Mouse (Mus musculus) A20 (cell line): Measurements from ENCODE around the gene Hes7.

Experiments used
- DNase-seq: peaks from one replicate; pipeline ENCODE4 v3.0.0-alpha.2; 2011; ENCODE audit warnings: low read depth, low spot score

Hes7 gene

DNA sequence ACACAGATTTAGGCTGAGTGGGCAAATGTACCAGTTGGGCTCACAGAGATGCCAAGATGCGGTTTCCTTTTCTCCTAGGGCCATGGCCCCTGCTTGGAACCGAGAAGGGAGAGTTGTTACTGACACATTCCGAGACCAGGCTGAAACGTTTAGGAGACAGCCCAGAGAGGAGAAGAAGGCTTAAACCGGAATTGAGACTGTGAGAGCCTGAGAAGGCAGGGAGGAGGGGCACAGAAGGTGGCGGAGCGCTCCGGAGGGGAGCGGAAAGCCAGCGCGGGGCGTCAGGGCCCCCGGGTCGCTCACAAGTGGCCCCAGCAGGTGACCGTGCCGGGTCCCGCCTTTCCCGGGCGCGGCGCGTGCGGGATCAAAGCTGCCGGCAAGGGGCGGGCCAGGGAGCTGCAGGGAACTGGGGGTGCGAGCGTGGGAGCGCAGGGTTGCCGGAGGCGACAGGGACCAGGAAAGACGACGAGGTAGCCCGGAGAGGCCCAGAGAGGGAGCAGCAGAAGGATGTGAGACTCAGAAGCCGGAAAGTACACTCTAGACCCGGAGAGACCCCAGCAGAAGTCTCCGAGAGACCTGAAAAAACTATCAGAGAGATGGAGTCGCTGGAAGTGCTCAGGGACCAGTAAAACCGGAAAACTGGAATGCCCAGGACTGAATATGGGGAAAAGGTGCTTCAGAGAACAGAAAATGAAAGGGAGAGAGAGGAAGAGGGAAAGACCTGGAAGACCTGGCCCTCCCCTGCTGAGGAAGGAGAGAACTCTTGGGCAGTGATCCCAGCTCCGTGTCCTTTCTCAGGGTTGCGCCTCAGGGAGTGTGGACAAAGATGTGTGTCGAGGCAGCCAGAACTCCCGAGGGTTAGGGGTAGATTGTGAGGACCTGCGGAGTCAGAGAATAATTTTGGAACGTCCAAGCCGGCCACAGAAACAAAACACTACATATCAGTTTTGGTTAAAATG lies 2.2 kb upstream of the Hes7 start:
- DNase-seq: peak; percentile 84

DNA sequence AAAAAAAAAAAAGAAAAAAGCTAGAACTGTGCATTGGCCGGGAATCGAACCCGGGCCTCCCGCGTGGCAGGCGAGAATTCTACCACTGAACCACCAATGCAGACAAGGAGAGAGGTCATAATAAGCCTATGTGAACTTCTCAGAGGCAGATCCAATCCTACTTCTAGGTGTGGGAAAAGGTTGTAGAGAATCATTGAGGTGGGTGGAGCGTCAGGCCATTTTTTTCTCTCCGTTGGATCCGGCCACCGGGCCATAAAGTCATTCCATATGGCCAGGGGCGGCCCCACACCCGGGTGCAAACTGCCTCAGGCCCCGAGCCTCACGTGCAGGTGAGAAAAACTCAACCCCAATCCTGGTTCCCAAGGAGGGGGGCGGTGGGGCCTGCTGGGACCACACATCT lies 1.4 kb upstream of the Hes7 start:
- peak; percentile 83 for DNase-seq

DNA sequence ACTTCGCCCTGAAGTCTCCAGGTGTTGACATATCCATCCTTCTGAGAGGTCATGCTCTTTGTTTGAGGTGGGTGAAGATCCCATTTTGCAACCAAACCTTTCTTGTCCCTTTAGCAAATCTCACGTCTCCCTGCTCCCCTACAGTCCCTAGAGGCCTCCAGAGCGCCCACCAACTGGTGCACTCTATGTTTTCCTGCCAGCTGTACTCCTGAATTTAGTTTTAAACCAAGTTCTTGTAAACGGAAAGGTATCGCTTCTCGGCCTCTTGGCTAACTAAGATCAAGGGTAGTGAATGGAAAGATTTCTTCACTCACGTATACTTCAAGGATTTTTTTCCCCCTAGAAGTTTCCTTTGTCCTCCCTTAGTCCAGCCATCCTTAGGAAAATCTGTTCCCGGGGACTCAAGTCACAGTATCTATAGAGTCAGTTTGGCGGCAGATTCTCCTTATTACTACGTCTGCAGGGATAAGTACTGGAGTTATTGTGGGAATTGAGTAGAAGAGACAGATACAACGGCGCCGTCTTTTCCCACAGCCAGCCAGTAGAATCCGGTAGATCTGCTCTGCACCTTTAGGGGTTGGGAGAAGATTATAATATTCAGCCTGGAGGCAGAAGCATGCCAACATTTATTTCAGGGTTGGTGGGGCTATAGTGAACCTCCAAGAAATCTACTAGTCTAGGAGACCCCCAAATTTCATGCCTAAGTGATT lies 603 bp upstream of the Hes7 start:
- no peak for DNase-seq

DNA sequence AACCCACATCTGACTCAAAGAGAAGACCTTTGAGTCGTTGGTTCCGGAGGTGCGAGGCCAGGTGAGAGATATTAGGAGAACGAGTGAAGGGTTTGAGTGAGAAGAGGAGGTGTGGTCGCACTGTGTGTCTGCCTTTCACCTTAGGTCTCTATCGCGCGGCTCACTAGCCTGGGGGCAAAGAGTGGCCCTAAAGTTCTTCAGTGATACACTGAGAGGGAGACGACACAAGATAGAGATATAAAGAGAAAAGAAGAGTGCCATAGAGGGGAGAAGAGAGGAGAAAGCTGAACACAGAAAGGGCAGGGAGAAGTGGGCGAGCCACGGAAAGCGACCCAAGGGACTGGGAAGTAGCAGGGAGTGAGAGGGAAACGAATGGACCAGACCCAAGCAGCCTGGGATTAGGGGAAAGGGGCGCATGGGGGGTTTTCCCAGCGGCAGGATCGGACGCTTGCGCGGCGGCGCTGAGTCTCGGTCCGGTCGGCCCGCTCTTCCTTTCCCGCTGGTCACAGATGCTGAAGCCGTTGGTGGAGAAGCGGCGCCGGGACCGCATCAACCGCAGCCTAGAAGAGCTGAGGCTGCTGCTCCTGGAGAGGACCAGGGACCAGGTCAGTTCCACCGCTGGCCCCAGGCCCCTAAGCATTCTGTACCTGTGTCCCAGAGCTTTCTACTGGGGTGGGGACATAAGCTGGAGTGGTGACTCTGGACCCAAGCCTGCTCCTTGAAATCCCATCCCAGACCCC lies 967 bp downstream of the Hes7 start:
- no peak for DNase-seq

DNA sequence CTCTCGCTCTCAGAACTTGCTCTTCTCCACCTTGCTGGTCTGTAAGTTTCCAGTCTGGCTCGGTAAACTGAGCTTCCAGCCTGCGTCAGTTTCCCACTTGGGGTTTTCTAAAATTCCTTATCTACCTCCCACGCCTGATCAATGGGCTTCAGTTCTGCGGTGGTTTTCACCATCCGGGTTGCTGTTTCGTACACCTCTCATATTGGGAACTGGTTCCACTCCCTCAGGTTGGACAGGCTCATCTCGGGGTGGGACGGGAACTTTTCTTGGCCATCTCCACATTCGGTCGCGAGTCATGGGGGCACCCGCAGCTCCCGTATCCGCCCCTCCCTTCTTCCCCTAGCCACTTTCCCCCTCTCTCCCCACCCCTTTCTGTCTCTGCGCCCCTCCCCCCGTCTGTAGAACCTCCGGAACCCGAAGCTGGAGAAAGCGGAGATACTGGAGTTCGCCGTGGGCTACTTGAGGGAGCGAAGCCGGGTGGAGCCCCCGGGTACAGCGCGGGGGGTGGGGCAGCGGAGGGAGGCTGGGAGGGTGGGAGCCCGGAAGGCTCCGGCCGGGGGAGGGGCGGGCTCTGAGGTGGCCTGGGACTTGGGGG lies 1.6 kb downstream of the Hes7 start:
- DNase-seq: no peak

DNA sequence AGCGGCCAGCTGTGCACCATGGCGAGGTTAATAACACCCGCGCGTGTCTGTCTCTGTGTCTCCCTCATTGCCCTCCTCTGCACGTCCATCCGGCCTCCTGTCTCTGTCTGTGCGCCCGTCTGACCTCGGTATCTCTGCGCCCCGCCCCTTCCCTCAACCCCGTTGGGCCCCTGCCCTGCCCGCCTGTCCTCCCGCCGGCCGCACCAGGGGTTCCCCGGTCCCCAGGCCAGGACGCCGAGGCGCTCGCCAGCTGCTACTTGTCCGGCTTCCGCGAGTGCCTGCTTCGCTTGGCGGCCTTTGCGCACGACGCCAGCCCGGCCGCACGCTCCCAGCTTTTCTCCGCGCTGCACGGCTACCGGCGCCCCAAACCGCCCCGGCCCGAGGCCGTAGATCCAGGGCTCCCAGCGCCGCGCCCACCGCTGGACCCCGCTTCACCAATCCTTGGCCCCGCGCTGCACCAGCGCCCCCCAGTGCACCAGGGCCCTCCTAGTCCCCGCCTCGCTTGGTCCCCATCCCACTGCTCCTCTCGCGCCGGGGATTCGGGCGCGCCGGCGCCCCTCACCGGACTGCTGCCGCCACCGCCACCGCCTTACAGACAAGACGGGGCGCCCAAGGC lies 2.2 kb downstream of the Hes7 start, which contains the start of gene 9130213A22Rik:
9130213A22Rik (minus strand) TSS at position 254 of the 616 bp plus-strand sequence.
- DNase-seq: peak; percentile 96

DNA sequence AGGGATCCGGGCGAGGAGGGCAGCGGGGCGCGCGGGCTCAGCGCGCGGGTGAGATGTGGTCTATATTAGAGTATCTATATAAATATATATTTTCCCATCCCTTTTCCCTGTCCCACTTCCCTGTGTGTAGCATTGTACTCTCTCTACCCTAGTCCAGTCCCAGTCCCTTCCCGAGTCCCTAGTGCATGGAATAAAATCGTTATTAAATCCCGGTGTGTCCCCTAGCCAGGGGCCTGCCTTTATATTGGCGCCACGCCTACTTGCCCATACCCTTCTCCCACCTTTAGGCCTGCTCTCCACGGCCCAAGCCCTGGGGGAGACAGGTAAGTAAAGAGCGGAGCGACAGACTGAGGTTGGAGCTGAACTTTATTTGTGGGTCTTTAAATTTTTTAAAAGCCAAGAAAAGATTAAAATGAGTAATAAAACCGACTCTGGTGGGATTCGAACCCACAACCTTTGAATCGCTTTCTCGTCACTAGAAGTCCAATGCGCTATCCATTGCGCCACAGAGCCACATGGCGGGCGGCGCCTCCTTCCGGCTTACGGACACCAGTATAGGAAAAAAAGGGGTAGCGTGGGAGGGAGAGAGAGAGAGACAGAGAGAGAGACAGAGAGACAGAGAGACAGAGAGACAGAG lies 3.0 kb downstream of the Hes7 start:
- DNase-seq: peak; percentile 97

DNA sequence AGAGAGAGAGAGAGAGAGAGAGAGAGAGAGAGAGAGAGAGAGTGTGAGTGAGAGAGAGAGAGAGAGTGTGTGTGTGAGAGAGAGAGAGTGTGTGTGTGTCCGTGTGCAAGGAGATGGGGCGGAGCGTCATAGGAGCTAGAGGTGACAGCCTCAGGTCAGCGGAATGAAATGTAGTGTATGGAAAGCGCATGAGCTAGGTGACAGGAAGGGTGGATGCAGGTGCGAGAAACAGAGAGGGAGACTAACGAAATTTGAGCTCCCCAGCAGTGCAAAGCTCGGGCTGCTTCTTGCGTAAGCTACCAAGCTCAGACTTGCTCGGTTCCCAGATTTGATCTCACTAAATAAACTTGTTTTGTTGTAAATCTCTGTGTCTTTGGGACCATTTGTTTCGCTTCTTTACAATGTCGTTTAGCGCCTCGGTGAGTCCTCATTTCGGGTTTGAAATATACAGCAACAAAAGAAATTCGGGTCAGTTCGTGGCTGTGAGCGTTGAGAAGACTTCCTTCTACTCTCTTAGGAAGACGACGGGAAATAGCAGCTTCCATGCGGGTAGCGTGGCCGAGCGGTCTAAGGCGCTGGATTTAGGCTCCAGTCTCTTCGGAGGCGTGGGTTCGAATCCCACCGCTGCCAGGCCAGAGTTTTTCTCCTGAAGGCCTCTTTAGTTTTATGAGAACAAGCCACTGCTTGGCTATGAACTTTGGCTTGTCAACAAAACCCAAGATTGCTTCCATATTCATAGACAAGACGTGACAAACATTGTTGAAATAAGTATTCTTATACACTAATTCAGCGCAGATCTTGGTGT lies 3.7 kb downstream of the Hes7 start:
- peak; percentile 94 for DNase-seq

DNA sequence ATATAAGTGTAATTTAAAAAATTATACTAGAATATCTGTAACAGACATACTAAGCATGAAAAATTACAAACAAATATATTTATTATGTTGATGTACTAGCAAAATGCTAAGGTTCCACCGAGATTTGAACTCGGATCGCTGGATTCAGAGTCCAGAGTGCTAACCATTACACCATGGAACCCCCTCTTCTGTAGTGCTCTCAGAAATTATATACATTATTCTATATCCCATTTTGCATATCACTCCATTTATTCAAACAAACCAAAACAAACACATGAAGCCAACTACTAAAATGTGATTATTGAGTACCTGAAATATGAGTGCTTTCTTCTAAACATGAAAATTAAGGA lies 4.3 kb downstream of the Hes7 start:
- DNase-seq: peak; percentile 89

DNA sequence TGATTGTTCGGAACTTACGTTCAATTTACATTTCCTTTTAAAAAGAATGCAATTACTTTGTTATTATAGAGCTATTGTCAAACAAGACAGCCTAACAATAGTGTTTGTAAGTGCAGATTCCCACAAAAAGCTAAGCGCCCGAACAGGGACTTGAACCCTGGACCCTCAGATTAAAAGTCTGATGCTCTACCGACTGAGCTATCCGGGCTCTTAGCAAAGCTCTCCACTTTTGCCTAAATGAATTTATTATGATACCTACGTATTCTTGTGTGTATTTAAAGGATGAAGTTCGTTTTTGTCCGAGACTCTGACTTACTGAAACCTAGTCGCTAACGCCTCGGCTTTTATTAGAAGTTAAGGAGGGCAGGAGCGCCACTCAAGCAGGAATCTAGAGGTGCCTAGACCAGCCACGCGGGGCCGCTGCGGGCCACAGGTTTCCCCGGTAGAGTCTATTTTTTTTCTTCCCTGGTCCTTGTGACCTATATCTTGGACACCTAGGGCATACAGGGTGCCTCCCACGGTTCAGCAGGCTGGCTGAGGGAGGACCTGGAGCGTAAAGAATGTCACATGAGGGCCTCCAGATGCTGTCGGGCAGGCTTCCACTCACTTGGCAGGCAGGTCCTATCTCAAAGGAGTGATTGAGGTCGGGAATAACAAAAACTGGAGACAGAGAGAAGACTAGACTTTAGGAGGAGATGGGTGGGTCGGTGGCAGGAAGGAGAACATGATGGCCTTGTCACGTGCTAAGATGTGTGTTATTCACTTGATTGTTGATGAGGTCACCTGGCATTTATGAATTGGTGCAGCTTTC lies 5.0 kb downstream of the Hes7 start:
- DNase-seq: peak; percentile 95

DNA sequence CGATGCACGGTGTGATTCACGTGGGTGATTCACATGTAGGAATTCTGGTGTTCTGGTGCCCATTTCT lies 5.5 kb downstream of the Hes7 start, which contains the start of gene Aloxe3:
Aloxe3 (plus strand) TSS at position 45 of the 67 bp plus-strand sequence.
- DNase-seq: no peak

DNA sequence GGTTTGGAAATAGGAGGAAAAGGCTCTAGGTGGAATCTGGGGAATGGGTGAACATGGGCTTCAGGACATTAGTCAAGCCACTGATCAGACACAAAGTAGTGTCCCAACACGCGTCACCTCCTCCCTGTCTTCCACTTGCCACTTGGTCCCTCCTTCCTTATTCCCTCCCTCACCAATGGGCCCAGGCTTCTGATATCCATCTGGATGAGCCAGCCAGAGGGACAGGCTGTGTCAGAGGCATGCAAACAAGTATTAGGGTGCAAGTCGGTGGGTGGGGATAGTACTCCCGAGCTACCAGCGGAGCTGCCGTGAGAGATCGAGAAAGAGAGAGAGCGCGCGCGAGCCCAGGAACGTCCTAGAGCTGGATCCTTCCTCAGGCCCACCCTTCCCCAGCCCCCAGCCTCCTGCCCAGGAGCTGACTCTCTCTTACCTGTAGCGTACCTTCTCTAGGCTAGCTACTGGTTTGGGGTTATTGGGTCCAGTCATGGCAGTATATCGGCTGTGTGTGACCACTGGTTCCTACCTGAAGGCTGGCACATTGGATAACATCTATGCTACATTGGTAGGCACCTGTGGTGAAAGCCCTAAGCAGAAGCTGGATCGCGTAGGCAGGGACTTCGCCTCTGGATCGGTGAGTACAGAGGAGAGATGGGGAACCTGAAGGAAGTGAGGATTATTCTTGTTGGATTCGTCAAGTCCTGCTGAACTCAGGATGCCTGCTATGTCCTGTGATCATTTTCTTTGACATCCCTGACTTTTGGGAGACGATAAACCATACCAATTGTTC lies 5.9 kb downstream of the Hes7 start:
- DNase-seq: peak; percentile 52

DNA sequence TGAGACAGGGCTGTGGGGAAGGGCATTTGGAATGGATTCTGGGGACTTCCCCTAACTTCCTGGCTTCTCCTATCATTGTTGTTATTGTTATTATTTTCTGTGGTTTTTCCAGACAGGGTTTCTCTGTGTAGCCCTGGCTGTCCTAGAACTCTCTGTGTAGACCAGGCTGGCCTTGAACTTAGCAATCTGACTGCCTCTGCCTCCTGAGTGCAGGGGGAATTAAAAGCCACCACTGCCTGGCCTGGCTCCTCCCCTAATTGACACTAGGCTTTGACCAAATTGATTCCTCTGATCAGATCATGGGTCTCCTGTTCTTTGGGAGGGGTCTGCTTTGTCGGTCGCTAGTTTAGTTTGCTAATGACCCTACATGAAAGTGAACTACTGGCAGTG lies 6.5 kb downstream of the Hes7 start:
- DNase-seq: no peak

DNA sequence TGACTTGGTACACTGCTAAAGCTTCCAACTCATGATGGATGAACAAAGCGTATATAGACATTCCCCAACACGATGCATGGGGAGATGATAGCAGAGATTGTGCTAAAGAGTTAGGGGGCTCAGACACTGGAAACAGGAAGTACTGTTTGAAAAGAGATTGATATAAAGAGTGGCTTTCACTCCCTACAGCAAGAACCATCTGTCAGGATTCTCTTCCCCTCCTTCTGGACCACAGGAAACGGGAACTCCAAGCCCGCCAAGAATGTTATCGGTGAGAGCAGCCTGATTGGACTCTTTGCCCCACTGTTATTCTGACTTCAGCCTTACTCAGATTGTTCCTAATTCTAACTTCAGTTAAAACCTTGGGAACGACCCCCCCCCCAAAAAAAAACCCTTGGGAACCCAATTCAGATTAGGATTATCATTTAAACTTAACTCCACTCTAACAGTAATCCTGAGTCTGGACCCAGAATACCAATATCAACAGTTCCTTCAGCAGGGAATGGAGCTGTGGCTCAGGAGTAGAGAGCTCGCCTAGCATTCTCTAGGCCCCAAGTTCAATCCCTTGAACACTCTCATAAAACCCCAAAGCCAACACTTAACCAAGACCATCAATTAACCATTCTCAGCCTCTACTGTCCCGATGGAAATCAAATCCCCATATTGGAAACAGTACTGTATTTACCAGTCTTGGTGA lies 8.4 kb downstream of the Hes7 start:
- no peak for DNase-seq

DNA sequence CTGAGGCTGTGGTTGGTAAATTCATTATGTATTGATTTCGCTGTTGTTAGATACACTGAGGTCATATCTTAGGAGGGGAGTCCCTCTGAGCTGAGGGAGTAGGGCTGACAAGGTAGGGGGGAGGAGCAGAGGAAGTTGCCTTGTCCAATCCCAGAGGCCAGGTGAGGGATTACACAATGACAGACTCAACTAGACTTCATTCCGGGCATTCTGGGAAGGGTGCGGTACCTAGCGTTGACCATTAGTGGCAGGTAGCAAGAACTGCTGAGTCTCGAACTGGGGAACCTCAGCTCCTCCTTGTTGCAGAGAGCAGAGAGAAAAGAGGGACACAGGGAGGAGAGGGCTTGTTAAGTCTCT lies 13.3 kb downstream of the Hes7 start:
- no peak for DNase-seq

DNA sequence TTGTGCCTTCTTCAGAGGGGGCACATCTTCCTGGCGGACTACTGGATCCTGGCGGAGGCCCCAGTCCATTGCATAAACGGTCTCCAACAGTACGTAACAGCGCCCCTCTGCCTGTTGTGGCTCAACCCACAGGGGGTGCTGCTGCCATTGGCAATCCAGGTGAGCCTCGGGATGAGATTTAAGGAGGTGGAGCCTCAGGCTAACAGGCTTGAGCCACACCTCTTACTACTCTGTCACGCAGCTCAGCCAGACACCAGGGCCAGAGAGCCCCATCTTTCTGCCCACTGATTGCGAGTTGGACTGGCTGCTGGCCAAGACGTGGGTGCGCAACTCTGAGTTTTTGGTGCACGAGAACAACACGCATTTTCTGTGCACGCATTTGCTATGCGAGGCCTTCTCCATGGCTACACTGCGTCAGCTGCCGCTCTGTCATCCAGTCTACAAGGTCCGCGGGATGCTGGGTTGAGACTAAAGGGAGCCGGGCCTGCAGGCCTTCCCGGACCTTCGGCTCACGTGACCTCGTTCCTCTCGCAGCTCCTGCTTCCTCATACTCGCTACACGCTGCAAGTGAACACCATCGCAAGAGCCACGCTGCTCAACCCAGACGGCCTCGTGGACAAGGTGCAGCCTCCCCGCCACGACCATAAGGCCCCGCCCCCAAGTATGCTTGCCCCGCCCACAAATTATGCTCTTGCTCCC lies 13.9 kb downstream of the Hes7 start:
- peak; percentile 66 for DNase-seq

DNA sequence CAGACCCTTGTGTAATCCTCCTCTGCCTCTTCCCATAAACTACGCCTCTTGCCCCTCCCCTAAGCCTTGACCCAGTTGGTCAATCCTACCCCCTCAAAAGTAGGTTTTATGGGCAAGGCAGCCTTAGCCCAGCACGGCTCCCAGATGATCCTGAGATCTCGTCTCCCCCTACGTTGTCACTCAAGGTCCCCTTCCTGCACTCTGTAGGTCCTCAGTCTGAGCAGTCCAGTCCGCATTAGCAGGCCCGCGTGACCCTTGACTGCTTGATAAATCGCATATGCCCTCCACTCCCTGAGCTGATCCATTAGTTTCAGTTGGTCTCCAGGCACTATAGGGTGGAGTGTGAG lies 14.4 kb downstream of the Hes7 start:
- no peak for DNase-seq

DNA sequence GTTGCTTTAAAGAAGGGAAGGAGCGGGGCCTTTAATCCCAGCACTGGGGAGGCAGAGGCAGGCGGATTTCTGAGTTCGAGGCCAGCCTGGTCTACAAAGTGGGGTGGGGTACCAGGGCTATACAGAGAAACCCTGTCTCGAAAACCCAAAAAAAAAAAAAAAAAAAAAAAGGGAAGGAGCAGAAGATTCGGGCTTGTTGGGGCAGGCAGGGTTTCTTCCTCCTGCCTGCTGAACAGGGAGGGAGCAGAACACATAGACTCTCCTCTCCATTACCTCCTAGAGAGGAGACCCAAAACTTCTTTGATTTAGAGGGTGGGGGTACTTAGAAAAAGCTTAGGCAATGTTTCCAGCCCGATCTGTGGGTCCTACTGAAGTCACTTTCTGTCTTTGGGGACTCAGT lies 15.2 kb downstream of the Hes7 start:
- no peak for DNase-seq
